Mouse (Mus musculus) adrenal gland (tissue): ENCODE measurements around the gene Tnfrsf13c.

Experiments used
- intact Hi-C: fragments of 180-260 bp; cut with DNase I; formaldehyde crosslinking; loops from one replicate; pipeline ENCODE4 v1.15.1; 2025

Tnfrsf13c gene

GRCm38 (mm10) chr15:82208307-82208706 lies 15.9 kb downstream of the Tnfrsf13c start:
- intact Hi-C loops, result no loop called here

- intact Hi-C loops, result no loop called here
These were observed 16.5 kb downstream of the Tnfrsf13c start for GRCm38 (mm10) chr15:82207504-82208219.

GRCm38 (mm10) chr15:82207105-82207459 lies 17.1 kb downstream of the Tnfrsf13c start:
- intact Hi-C loops, result no loop called here

GRCm38 (mm10) chr15:82206365-82207104 lies 17.6 kb downstream of the Tnfrsf13c start:
- intact Hi-C loops, result no loop called here

GRCm38 (mm10) chr15:82204680-82205371 lies 19.3 kb downstream of the Tnfrsf13c start:
- intact Hi-C loops, result no loop called here

GRCm38 (mm10) chr15:82203611-82204351 lies 20.4 kb downstream of the Tnfrsf13c start:
- intact Hi-C loops, result no loop called here

- intact Hi-C loops, result no loop called here
These were observed 21.1 kb downstream of the Tnfrsf13c start for GRCm38 (mm10) chr15:82203090-82203489.

- intact Hi-C loops, result no loop called here
These were observed 22.1 kb downstream of the Tnfrsf13c start for GRCm38 (mm10) chr15:82202086-82202485.

GRCm38 (mm10) chr15:82199546-82199945 lies 24.6 kb downstream of the Tnfrsf13c start:
- intact Hi-C loops, result no loop called here

GRCm38 (mm10) chr15:82198342-82198741 lies 25.8 kb downstream of the Tnfrsf13c start:
- intact Hi-C loops, result no loop called here

- intact Hi-C loops, result no loop called here
These were observed 26.2 kb downstream of the Tnfrsf13c start for GRCm38 (mm10) chr15:82197937-82198336.

- intact Hi-C loops, result no loop called here
These were observed 26.9 kb downstream of the Tnfrsf13c start for GRCm38 (mm10) chr15:82197246-82197750.

GRCm38 (mm10) chr15:82196300-82196699 lies 27.9 kb downstream of the Tnfrsf13c start:
- intact Hi-C loops, result no loop called here

GRCm38 (mm10) chr15:82192617-82193016 lies 31.6 kb downstream of the Tnfrsf13c start:
- intact Hi-C loops, result no loop called here

GRCm38 (mm10) chr15:82188481-82189240 lies 35.5 kb downstream of the Tnfrsf13c start:
- intact Hi-C loops, result no loop called here

- intact Hi-C loops, result no loop called here
These were observed 36.2 kb downstream of the Tnfrsf13c start for GRCm38 (mm10) chr15:82187924-82188323.

- intact Hi-C loops, result no loop called here
These were observed 36.8 kb downstream of the Tnfrsf13c start for GRCm38 (mm10) chr15:82187401-82187800.

- intact Hi-C loops, result no loop called here
These were observed 37.2 kb downstream of the Tnfrsf13c start for GRCm38 (mm10) chr15:82186931-82187330.

GRCm38 (mm10) chr15:82186131-82186530 lies 38.0 kb downstream of the Tnfrsf13c start:
- intact Hi-C loops, result no loop called here

GRCm38 (mm10) chr15:82185062-82185783 lies 38.9 kb downstream of the Tnfrsf13c start:
- intact Hi-C loops, result no loop called here
